Mouse (Mus musculus): ENCODE data around the gene Ppp1r14c. TPM values are rescaled to one million over a fixed set of nuclear protein-coding genes. Genes with fewer than 3 reads are reported as not detected.
"Not testable (repeated sequence)": the region's sequence is repeated elsewhere in the genome, so short reads cannot be mapped to it uniquely, and the experiment has no call there.

Ppp1r14c gene
- polyA plus RNA-seq, 1 experiment: 0.38 TPM

- no peak for DNase-seq
- TF ChIP-seq CTCF (conservative IDR thresholded peaks at IDR 0.05; ENCODE audit: insufficient read depth, insufficient read length, low read depth, low read length) (no peak), POLR2A (IDR thresholded peaks at IDR 0.05; ENCODE audit: low read depth, low read length) (no peak)
- 64% methylated on average over 4 of the region's 4 CpGs for WGBS
- no peaks in the 10 kb centered on the region for H3K36me3 ChIP-seq (ENCODE audit: control insufficient read depth, insufficient read depth, low read length)
- no peak overlapping the region for H3K4me3 ChIP-seq (ENCODE audit: insufficient read depth, low read depth, low read length)
- no peak overlapping the region for H3K27ac ChIP-seq (ENCODE audit: insufficient read depth, low read depth, low read length)
- H3K27me3 ChIP-seq (replicated peaks; ENCODE audit: control insufficient read depth, insufficient read depth, low read length): no peaks in the 10 kb centered on the region
- H3K4me1 ChIP-seq (ENCODE audit: control insufficient read depth, insufficient read depth, low read length): no peaks in the 10 kb centered on the region
These were observed 100.3 kb downstream of the Ppp1r14c start for GRCm38 (mm10) chr10:3466135-3466626.

- H3K27ac ChIP-seq (ENCODE audit: insufficient read depth, low read depth, low read length): no peak overlapping the region
- no peaks in the 10 kb centered on the region for H3K27me3 ChIP-seq (replicated peaks; ENCODE audit: control insufficient read depth, insufficient read depth, low read length)
- H3K36me3 ChIP-seq (ENCODE audit: control insufficient read depth, insufficient read depth, low read length): no peaks in the 10 kb centered on the region
- peak; percentile 9 for DNase-seq
- H3K4me3 ChIP-seq (ENCODE audit: insufficient read depth, low read depth, low read length): no peak overlapping the region
- 69% methylated on average over 4 of the region's 4 CpGs for WGBS
- H3K4me1 ChIP-seq (ENCODE audit: control insufficient read depth, insufficient read depth, low read length): no peaks in the 10 kb centered on the region
- no peak for TF ChIP-seq POLR2A (IDR thresholded peaks at IDR 0.05; ENCODE audit: low read depth, low read length)
- TF ChIP-seq CTCF (conservative IDR thresholded peaks at IDR 0.05; ENCODE audit: insufficient read depth, insufficient read length, low read depth, low read length): no peak
These were observed 102.7 kb downstream of the Ppp1r14c start for GRCm38 (mm10) chr10:3468590-3468989.

GRCm38 (mm10) chr10:3476611-3477010, 110.8 kb downstream of the Ppp1r14c start:
- Histone ChIP-seq H3K36me3 (ENCODE audit: control insufficient read depth, insufficient read depth, low read length) (no peaks in the 10 kb centered on the region), H3K27ac (ENCODE audit: insufficient read depth, low read depth, low read length) (no peak overlapping the region), H3K4me1 (ENCODE audit: control insufficient read depth, insufficient read depth, low read length) (no peaks in the 10 kb centered on the region), H3K27me3 (replicated peaks; ENCODE audit: control insufficient read depth, insufficient read depth, low read length) (no peaks in the 10 kb centered on the region), H3K4me3 (ENCODE audit: insufficient read depth, low read depth, low read length) (no peak overlapping the region)
- DNase-seq: no peak
- TF ChIP-seq CTCF (conservative IDR thresholded peaks at IDR 0.05; ENCODE audit: insufficient read depth, insufficient read length, low read depth, low read length) (no peak), POLR2A (IDR thresholded peaks at IDR 0.05; ENCODE audit: low read depth, low read length) (no peak)
- 51% methylated on average over 1 of the region's 1 CpGs for WGBS

GRCm38 (mm10) chr10:3479772-3480171, 113.9 kb downstream of the Ppp1r14c start:
- H3K4me1 ChIP-seq (ENCODE audit: control insufficient read depth, insufficient read depth, low read length): no peaks in the 10 kb centered on the region
- no peaks in the 10 kb centered on the region for H3K27me3 ChIP-seq (replicated peaks; ENCODE audit: control insufficient read depth, insufficient read depth, low read length)
- no peak overlapping the region for H3K4me3 ChIP-seq (ENCODE audit: insufficient read depth, low read depth, low read length)
- H3K36me3 ChIP-seq (ENCODE audit: control insufficient read depth, insufficient read depth, low read length): no peaks in the 10 kb centered on the region
- no peak overlapping the region for H3K27ac ChIP-seq (ENCODE audit: insufficient read depth, low read depth, low read length)
- no peak for DNase-seq
- 74% methylated on average over 1 of the region's 1 CpGs for WGBS
- no peak for TF ChIP-seq CTCF (conservative IDR thresholded peaks at IDR 0.05; ENCODE audit: insufficient read depth, insufficient read length, low read depth, low read length)
- no peak for TF ChIP-seq POLR2A (IDR thresholded peaks at IDR 0.05; ENCODE audit: low read depth, low read length)

- H3K4me1 ChIP-seq (ENCODE audit: control insufficient read depth, insufficient read depth, low read length): no peaks in the 10 kb centered on the region
- H3K36me3 ChIP-seq (ENCODE audit: control insufficient read depth, insufficient read depth, low read length): no peaks in the 10 kb centered on the region
- no peak overlapping the region for H3K27ac ChIP-seq (ENCODE audit: insufficient read depth, low read depth, low read length)
- H3K4me3 ChIP-seq (ENCODE audit: insufficient read depth, low read depth, low read length): no peak overlapping the region
- no peak for TF ChIP-seq CTCF (conservative IDR thresholded peaks at IDR 0.05; ENCODE audit: insufficient read depth, insufficient read length, low read depth, low read length)
- no peak for TF ChIP-seq POLR2A (IDR thresholded peaks at IDR 0.05; ENCODE audit: low read depth, low read length)
- no peaks in the 10 kb centered on the region; the same call in 1 of the 2 replicates for H3K27me3 ChIP-seq (replicated peaks; ENCODE audit: control insufficient read depth, insufficient read depth, low read length)
- DNase-seq: peak; percentile 1
- WGBS: 55% methylated on average over 3 of the region's 3 CpGs
These were observed 124.2 kb downstream of the Ppp1r14c start for GRCm38 (mm10) chr10:3490052-3490451.

GRCm38 (mm10) chr10:3496791-3497190, 130.9 kb downstream of the Ppp1r14c start:
- Histone ChIP-seq H3K27me3 (replicated peaks; ENCODE audit: control insufficient read depth, insufficient read depth, low read length) (no peaks in the 10 kb centered on the region; the same call in 1 of the 2 replicates), H3K4me1 (ENCODE audit: control insufficient read depth, insufficient read depth, low read length) (no peaks in the 10 kb centered on the region), H3K4me3 (ENCODE audit: insufficient read depth, low read depth, low read length) (no peak overlapping the region), H3K27ac (ENCODE audit: insufficient read depth, low read depth, low read length) (no peak overlapping the region), H3K36me3 (ENCODE audit: control insufficient read depth, insufficient read depth, low read length) (no peaks in the 10 kb centered on the region)
- TF ChIP-seq POLR2A (IDR thresholded peaks at IDR 0.05; ENCODE audit: low read depth, low read length) (no peak), CTCF (conservative IDR thresholded peaks at IDR 0.05; ENCODE audit: insufficient read depth, insufficient read length, low read depth, low read length) (no peak)
- WGBS: 75% methylated on average over 2 of the region's 2 CpGs
- no peak for DNase-seq

- not testable (repeated sequence) for H3K27me3 ChIP-seq (replicated peaks; ENCODE audit: control insufficient read depth, insufficient read depth, low read length)
These were observed 135.0 kb downstream of the Ppp1r14c start for GRCm38 (mm10) chr10:3500846-3501245.

More at GRCm38 (mm10) chr10:3500846-3501245, 135.0 kb downstream of the Ppp1r14c start:
- H3K27ac ChIP-seq (ENCODE audit: insufficient read depth, low read depth, low read length); H3K36me3 ChIP-seq (ENCODE audit: control insufficient read depth, insufficient read depth, low read length); H3K4me1 ChIP-seq (ENCODE audit: control insufficient read depth, insufficient read depth, low read length); DNase-seq; H3K4me3 ChIP-seq (ENCODE audit: insufficient read depth, low read depth, low read length): not testable (repeated sequence)
- WGBS: 88% methylated on average over 6 of the region's 6 CpGs

All from kidney, adult 2 months (tissue).